Mouse (Mus musculus): ENCODE measurements at regions not wholly inside any gene's neighbourhood (a gene's known extent, or its start where the extent isn't known, plus 50 kb on each side); places are given as distances from the start of the nearest gene placed in this dataset.

GRCm38 (mm10) chr1:35864246-35864645, 204.0 kb upstream of the Hs6st1 start:
- Histone ChIP-seq H3K9me3 (replicated peaks; ENCODE audit: insufficient read depth, low read length) (no peaks in the 10 kb centered on the region), H3K27me3 (ENCODE audit: control insufficient read depth in 1 of 2, insufficient read depth in 2 of 2, low read length in 2 of 2) (no peaks in the 10 kb centered on the region), H3K9ac (ENCODE audit: control insufficient read depth, low read depth, low read length, poor library complexity, severe bottlenecking) (peak overlapping the region; percentile 72), H3K4me3 (ENCODE audit: control insufficient read depth in 1 of 2, insufficient read depth in 1 of 2, low read depth in 2 of 2, low read length in 2 of 2) (peak overlapping the region in 1 of 2 experiments; percentile 19; a peak in 2 of 4 replicates), H3K4me1 (ENCODE audit: control insufficient read depth in 1 of 2, insufficient read depth in 2 of 2, low read length in 2 of 2) (peaks cover 18 to 55% of the 10 kb centered on the region in 2 experiments), H3K27ac (ENCODE audit: control insufficient read depth, low read depth, low read length) (peak overlapping the region; percentile 94), H3K36me3 (ENCODE audit: control insufficient read depth in 1 of 2, insufficient read depth in 2 of 2, low read length in 2 of 2) (peaks cover 0 to 55% of the 10 kb centered on the region in 2 experiments; a peak in 2 of 4 replicates), H3K79me2 (ENCODE audit: control insufficient read depth, insufficient read depth, low read length, poor library complexity) (peaks cover 26% of the 10 kb centered on the region)
- TF ChIP-seq MEF2A (IDR thresholded peaks at IDR 0.05; ENCODE audit: extremely low read depth, insufficient replicate concordance, low read depth, low read length, poor library complexity, severe bottlenecking) (no peak), POLR2A (IDR thresholded peaks at IDR 0.05; ENCODE audit: control insufficient read depth in 1 of 2, insufficient read depth in 1 of 2, low read depth in 1 of 2, low read length in 2 of 2, poor library complexity in 1 of 2) (peak in 1 of 2 experiments; percentile 2; a peak in 1 of 4 replicates)
- no peak for DNase-seq (ENCODE audit: low read depth, low spot score)

GRCm38 (mm10) chr1:35865263-35865662, 202.9 kb upstream of the Hs6st1 start:
- peaks cover 26% of the 10 kb centered on the region for H3K79me2 ChIP-seq (ENCODE audit: control insufficient read depth, insufficient read depth, low read length, poor library complexity)
- peak overlapping the region; percentile 72 for H3K9ac ChIP-seq (ENCODE audit: control insufficient read depth, low read depth, low read length, poor library complexity, severe bottlenecking)
- TF ChIP-seq USF2 (IDR thresholded peaks at IDR 0.05; ENCODE audit: borderline replicate concordance in 1 of 2, insufficient read depth in 1 of 2, low read depth in 1 of 2, low read length in 2 of 2) (no peak), UBTF (IDR thresholded peaks at IDR 0.05; ENCODE audit: borderline replicate concordance, insufficient read depth, low read depth, low read length) (no peak), HCFC1 (IDR thresholded peaks at IDR 0.05; ENCODE audit: low read depth, low read length) (no peak), GATA1 (IDR thresholded peaks at IDR 0.05; ENCODE audit: low read depth, low read length) (peak; percentile 62), POLR2A (IDR thresholded peaks at IDR 0.05; ENCODE audit: control insufficient read depth in 1 of 2, insufficient read depth in 1 of 2, low read depth in 1 of 2, low read length in 2 of 2, poor library complexity in 1 of 2) (peak in 1 of 2 experiments; percentile 7; a peak in 1 of 4 replicates), SIN3A (IDR thresholded peaks at IDR 0.05; ENCODE audit: low read length) (peak; percentile 67), TCF12 (IDR thresholded peaks at IDR 0.05; ENCODE audit: low read depth, low read length) (peak; percentile 66; the same call in 1 of the 2 replicates), MXI1 (IDR thresholded peaks at IDR 0.05; ENCODE audit: low read depth, low read length) (peak; percentile 30; the same call in 1 of the 2 replicates), POLR2AphosphoS2 (IDR thresholded peaks at IDR 0.05; ENCODE audit: low read length) (no peak), RCOR1 (IDR thresholded peaks at IDR 0.05; ENCODE audit: low read depth, low read length) (0 out of 2 replicates have a peak, but pooled peaks have one; percentile 8), JUND (IDR thresholded peaks at IDR 0.05; ENCODE audit: low read depth, low read length) (no peak), NELFE (IDR thresholded peaks at IDR 0.05; ENCODE audit: low read depth, low read length) (no peak), MAFK (IDR thresholded peaks at IDR 0.05; ENCODE audit: borderline replicate concordance, low read depth, low read length) (no peak), MAZ (IDR thresholded peaks at IDR 0.05; ENCODE audit: low read depth, low read length) (0 out of 2 replicates have a peak, but pooled peaks have one; percentile 31), ETS1 (IDR thresholded peaks at IDR 0.05; ENCODE audit: low read depth, low read length) (peak; percentile 37; the same call in 1 of the 2 replicates), EP300 (IDR thresholded peaks at IDR 0.05; ENCODE audit: low read depth in 1 of 2, low read length in 2 of 2) (peak; percentile 38 to 69; a peak in 2 of 4 replicates), CTCF (IDR thresholded peaks at IDR 0.05 in 2 of 3, conservative IDR thresholded peaks at IDR 0.05 in 1 of 3; ENCODE audit: control insufficient read depth in 1 of 3, insufficient read depth in 1 of 3, low read depth in 2 of 3, low read length in 3 of 3, poor library complexity in 1 of 3, severe bottlenecking in 1 of 3) (no peak), ZC3H11A (IDR thresholded peaks at IDR 0.05; ENCODE audit: low read depth, low read length) (no peak)
- H3K4me1 ChIP-seq (ENCODE audit: control insufficient read depth in 1 of 2, insufficient read depth in 2 of 2, low read length in 2 of 2), result peaks cover 17 to 56% of the 10 kb centered on the region in 2 experiments
- DNase-seq (ENCODE audit: low read depth, low spot score), result peak; percentile 66
- H3K4me3 ChIP-seq (ENCODE audit: control insufficient read depth in 1 of 2, insufficient read depth in 1 of 2, low read depth in 2 of 2, low read length in 2 of 2), result peak overlapping the region; percentile 23 to 51
- no peaks in the 10 kb centered on the region for H3K27me3 ChIP-seq (ENCODE audit: control insufficient read depth in 1 of 2, insufficient read depth in 2 of 2, low read length in 2 of 2)
- H3K9me3 ChIP-seq (replicated peaks; ENCODE audit: insufficient read depth, low read length), result no peaks in the 10 kb centered on the region
- peaks cover 0 to 55% of the 10 kb centered on the region in 2 experiments; a peak in 2 of 4 replicates for H3K36me3 ChIP-seq (ENCODE audit: control insufficient read depth in 1 of 2, insufficient read depth in 2 of 2, low read length in 2 of 2)
- peak overlapping the region; percentile 94 for H3K27ac ChIP-seq (ENCODE audit: control insufficient read depth, low read depth, low read length)
